Mouse (Mus musculus) intestine, embryonic 15.5 days (tissue): ENCODE results near the gene Elf1. TPM values are rescaled to one million over a fixed set of nuclear protein-coding genes. Genes with fewer than 3 reads are reported as not detected.

ENCODE experiments used
- ATAC-seq: fragments of 200-750 bp; cut with Nextera tagmentation; 2 replicates; pipeline ENCODE4 v1.8.0; 2017; ENCODE audit warnings: moderate TSS enrichment, moderate library complexity
- H3K27ac ChIP-seq: fragments of 300-500 bp; sonication (generic); 2 replicates; pipeline ENCODE4 v1.5.1; 2015; ENCODE audit warnings: mild to moderate bottlenecking, inconsistent platforms
- H3K27me3 ChIP-seq: fragments of 300-500 bp; sonication (generic); replicated peaks from 2 replicates; pipeline ENCODE4 v1.6.1; 2015; ENCODE audit warnings: inconsistent platforms
- H3K36me3 ChIP-seq: fragments of 300-500 bp; sonication (generic); 2 replicates; pipeline ENCODE4 v1.6.1; 2015; ENCODE audit warnings: inconsistent platforms
- H3K4me1 ChIP-seq: fragments of 300-500 bp; sonication (generic); replicated peaks from 2 replicates; pipeline ENCODE4 v1.6.1; 2015; ENCODE audit warnings: inconsistent platforms
- H3K4me2 ChIP-seq: fragments of 300-500 bp; sonication (generic); replicated peaks from 2 replicates; pipeline ENCODE4 v1.6.1; 2015; ENCODE audit warnings: mild to moderate bottlenecking, inconsistent platforms
- H3K4me3 ChIP-seq: fragments of 300-500 bp; sonication (generic); replicated peaks from 2 replicates; pipeline ENCODE4 v1.5.1; 2015; ENCODE audit warnings: inconsistent platforms
- H3K9ac ChIP-seq: fragments of 300-500 bp; sonication (generic); 2 replicates; pipeline ENCODE4 v1.6.1; 2015; ENCODE audit warnings: inconsistent platforms
- H3K9me3 ChIP-seq: fragments of 300-500 bp; sonication (generic); 2 replicates; pipeline ENCODE4 v1.6.1; 2016; ENCODE audit warnings: inconsistent platforms
- WGBS: fragments of 180-500 bp; shearing (Covaris S2); methylation state at CpG from one replicate; pipeline ENCODE4 v1.1.7; 2015; 5-methylcytosine and 5-hydroxymethylcytosine counted together
- polyA plus RNA-seq: library from polyadenylated mRNA; unstranded; fragments of >200 nt; fragmentation: Nextera tagmentation; extraction: Ambion mirVana; gene quantifications from 2 replicates; pipeline ENCODE4 v1.2.1, GENCODE M21; 2015

Gene Elf1
- polyA plus RNA-seq, 1 experiment from 2014 or later: 27.0 TPM

GRCm38 (mm10) chr14:79473384-79473783 lies 7.6 kb upstream of the Elf1 start:
- no peaks in the 10 kb centered on the region for H3K9me3 ChIP-seq
- WGBS: 95% methylated on average over 2 of the region's 2 CpGs
- no peak overlapping the region for H3K4me3 ChIP-seq
- no peaks in the 10 kb centered on the region for H3K4me1 ChIP-seq
- no peak for ATAC-seq
- H3K27me3 ChIP-seq: no peaks in the 10 kb centered on the region
- H3K4me2 ChIP-seq: no peak overlapping the region
- no peak overlapping the region for H3K9ac ChIP-seq
- peaks cover 22% of the 10 kb centered on the region for H3K36me3 ChIP-seq
- H3K27ac ChIP-seq: no peak overlapping the region

GRCm38 (mm10) chr14:79481339-79482151 lies 551 bp downstream of the Elf1 start, which contains the start of gene Wbp4:
Wbp4 (minus strand) TSS chr14:79481520.
- Histone ChIP-seq H3K27ac (peak within 1 kb of the TSS; percentile 100), H3K4me2 (peak within 1 kb of the TSS; percentile 67), H3K27me3 (no peaks in the 10 kb centered on the region), H3K9me3 (no peaks in the 10 kb centered on the region), H3K36me3 (peaks cover 3% of the 10 kb centered on the region; the same call in 1 of the 2 replicates), H3K9ac (peak within 1 kb of the TSS; percentile 97), H3K4me3 (peak within 1 kb of the TSS; percentile 94), H3K4me1 (peaks cover 27% of the 10 kb centered on the region; the same call in 1 of the 2 replicates)
- peak; percentile 86 for ATAC-seq
- under 1% methylated on average over 82 of the region's 86 CpGs for WGBS

GRCm38 (mm10) chr14:79482251-79482661 lies 1.3 kb downstream of the Elf1 start:
- Histone ChIP-seq H3K27ac (peak overlapping the region; percentile 100), H3K36me3 (no peaks in the 10 kb centered on the region), H3K4me1 (peaks cover 34% of the 10 kb centered on the region), H3K9me3 (no peaks in the 10 kb centered on the region), H3K27me3 (no peaks in the 10 kb centered on the region), H3K4me3 (peak overlapping the region; percentile 94), H3K9ac (peak overlapping the region; percentile 97), H3K4me2 (peak overlapping the region; percentile 67)
- ATAC-seq: no peak
- under 1% methylated on average over 11 of the region's 11 CpGs for WGBS

DNA sequence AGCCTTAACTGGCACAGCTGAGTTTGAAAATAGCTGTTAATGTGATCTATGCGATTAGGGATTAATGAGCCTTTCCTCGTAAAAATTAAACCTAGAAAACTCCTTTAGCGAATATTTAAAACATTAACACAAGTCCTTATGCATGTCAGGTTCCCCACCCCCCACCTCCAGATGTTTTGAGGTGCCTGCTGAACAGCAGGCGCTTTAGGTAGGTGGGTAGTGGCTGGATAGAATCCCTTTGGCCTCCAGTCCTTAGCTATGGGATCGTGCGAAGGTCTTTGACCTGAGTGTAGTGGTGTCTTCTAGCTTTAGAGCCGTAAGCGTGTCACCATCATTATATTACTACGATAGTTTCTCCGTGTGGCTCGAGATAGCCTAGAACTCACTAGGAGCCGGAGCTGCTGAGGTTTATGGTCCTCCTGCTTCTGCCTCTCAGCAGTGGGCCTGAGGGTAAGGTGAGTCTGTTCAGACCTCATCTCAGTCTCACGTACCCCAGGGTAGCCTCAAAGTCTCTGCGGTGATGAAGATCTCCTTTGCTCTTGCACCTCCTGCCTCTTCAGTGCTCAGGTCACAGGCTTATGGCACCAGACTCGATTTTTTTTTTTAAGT lies 1.9 kb downstream of the Elf1 start:
- Histone ChIP-seq H3K4me1 (peaks cover 39% of the 10 kb centered on the region), H3K27ac (peak overlapping the region; percentile 100), H3K36me3 (no peaks in the 10 kb centered on the region), H3K4me3 (peak overlapping the region; percentile 94), H3K27me3 (no peaks in the 10 kb centered on the region), H3K4me2 (peak overlapping the region; percentile 67), H3K9me3 (no peaks in the 10 kb centered on the region), H3K9ac (peak overlapping the region; percentile 97)
- 15% methylated on average over 15 of the region's 15 CpGs for WGBS
- ATAC-seq: no peak

DNA sequence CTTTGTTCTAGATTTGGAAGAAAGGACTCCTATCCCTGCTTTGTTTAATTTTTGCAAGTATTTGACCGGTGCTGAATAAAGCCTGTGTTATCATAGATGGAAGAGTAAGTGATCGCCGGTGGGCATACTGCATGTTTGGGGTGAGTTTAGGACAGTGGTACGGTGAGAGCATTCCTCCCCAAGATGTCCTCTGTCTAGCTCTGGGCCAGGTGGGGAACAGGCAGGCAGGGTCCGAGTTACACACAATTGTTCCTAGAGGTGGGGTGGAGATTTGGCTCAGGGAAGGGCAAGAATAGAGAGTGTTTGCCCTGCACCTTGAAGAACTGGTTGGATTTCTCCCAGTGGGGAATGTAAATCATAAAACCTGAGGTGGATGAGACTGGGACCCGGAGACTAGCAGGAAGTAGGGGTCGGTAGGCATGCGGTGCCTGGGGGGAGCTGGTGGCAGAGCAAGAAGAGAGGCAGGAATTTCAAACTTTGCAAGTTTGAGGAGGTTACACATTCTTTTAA lies 2.7 kb downstream of the Elf1 start:
- H3K36me3 ChIP-seq: no peaks in the 10 kb centered on the region
- peak overlapping the region; percentile 94 for H3K4me3 ChIP-seq
- peaks cover 41% of the 10 kb centered on the region for H3K4me1 ChIP-seq
- H3K4me2 ChIP-seq: peak overlapping the region; percentile 67
- no peaks in the 10 kb centered on the region for H3K27me3 ChIP-seq
- H3K27ac ChIP-seq: peak overlapping the region; percentile 100
- peak overlapping the region; percentile 97; the same call in 1 of the 2 replicates for H3K9ac ChIP-seq
- 40% methylated on average over 8 of the region's 8 CpGs for WGBS
- no peak for ATAC-seq
- H3K9me3 ChIP-seq: no peaks in the 10 kb centered on the region

DNA sequence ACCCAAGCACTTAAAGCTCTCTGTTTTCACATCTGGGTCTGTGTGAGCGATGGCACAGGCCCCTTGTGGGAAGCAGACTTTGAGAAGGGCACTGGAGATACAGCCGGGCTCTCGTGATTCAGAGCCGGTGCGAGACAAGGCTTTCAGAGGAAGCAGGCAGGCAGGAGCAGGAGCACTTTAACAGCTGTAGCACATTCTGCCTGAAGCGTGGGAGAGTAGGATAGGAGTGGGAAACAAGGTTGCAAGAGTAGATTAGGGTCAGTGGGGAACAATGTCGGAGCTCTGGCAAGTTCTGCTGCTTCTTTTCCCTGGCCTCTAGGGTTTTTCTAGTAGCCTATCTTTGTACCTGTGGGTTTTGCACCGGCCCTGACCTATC lies 5.6 kb downstream of the Elf1 start:
- Histone ChIP-seq H3K27me3 (no peaks in the 10 kb centered on the region), H3K4me3 (peak overlapping the region; percentile 35), H3K27ac (peak overlapping the region; percentile 73), H3K9me3 (no peaks in the 10 kb centered on the region), H3K4me2 (peak overlapping the region; percentile 69), H3K4me1 (peaks cover 31% of the 10 kb centered on the region), H3K36me3 (no peaks in the 10 kb centered on the region), H3K9ac (peak overlapping the region; percentile 33)
- 20% methylated on average over 8 of the region's 8 CpGs for WGBS
- ATAC-seq: 0 out of 2 replicates have a peak, but pooled peaks have one; percentile 0

- peak overlapping the region; percentile 33 for H3K9ac ChIP-seq
- no peaks in the 10 kb centered on the region for H3K9me3 ChIP-seq
- ATAC-seq: peak; percentile 48
- peak overlapping the region; percentile 73 for H3K27ac ChIP-seq
- 9% methylated on average over 19 of the region's 19 CpGs for WGBS
- H3K4me2 ChIP-seq: peak overlapping the region; percentile 69
- H3K4me1 ChIP-seq: peaks cover 31% of the 10 kb centered on the region
- H3K36me3 ChIP-seq: peaks cover 3% of the 10 kb centered on the region; the same call in 1 of the 2 replicates
- peak overlapping the region; percentile 35 for H3K4me3 ChIP-seq
- H3K27me3 ChIP-seq: no peaks in the 10 kb centered on the region
Observed at GRCm38 (mm10) chr14:79486993-79487731, 6.2 kb downstream of the Elf1 start.

- H3K9ac ChIP-seq: no peak overlapping the region
- WGBS: 54% methylated on average over 9 of the region's 9 CpGs
Observed at GRCm38 (mm10) chr14:79488531-79488930, 7.5 kb downstream of the Elf1 start.

DNA sequence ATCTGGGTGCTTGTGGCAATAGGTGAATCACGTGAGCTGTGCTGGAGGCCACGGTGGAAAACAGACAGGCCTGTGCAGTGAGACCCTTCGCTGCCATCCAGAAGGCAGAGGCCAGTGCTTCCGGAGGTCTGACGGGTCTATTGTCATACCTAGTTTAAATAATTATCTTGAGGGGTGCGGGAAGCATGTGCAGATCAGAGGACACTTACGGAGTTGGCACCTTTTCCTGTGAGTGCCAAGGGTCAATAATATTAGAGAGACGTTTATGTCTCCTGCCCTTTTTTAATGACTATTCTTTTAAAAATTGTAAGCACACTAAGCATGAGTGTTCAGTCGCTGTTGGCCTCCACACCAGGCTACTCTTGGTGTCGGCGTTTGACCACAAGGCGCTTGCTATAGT lies 8.2 kb downstream of the Elf1 start:
- no peaks in the 10 kb centered on the region for H3K9me3 ChIP-seq
- H3K36me3 ChIP-seq: peaks cover 3% of the 10 kb centered on the region; the same call in 1 of the 2 replicates
- H3K4me1 ChIP-seq: peaks cover 20% of the 10 kb centered on the region
- no peak overlapping the region for H3K27ac ChIP-seq
- H3K9ac ChIP-seq: no peak overlapping the region
- no peak for ATAC-seq
- WGBS: 67% methylated on average over 12 of the region's 12 CpGs
- no peaks in the 10 kb centered on the region for H3K27me3 ChIP-seq
- no peak overlapping the region for H3K4me2 ChIP-seq
- no peak overlapping the region for H3K4me3 ChIP-seq

More at GRCm38 (mm10) chr14:79488531-79488930, 7.5 kb downstream of the Elf1 start:
- no peak overlapping the region for H3K27ac ChIP-seq
- peaks cover 23% of the 10 kb centered on the region for H3K4me1 ChIP-seq
- H3K27me3 ChIP-seq: no peaks in the 10 kb centered on the region
- no peak overlapping the region for H3K4me3 ChIP-seq
- H3K4me2 ChIP-seq: no peak overlapping the region
- ATAC-seq: no peak
- no peaks in the 10 kb centered on the region for H3K9me3 ChIP-seq
- H3K36me3 ChIP-seq: peaks cover 3% of the 10 kb centered on the region; the same call in 1 of the 2 replicates

GRCm38 (mm10) chr14:79490246-79490645 lies 9.3 kb downstream of the Elf1 start:
- Histone ChIP-seq H3K36me3 (peaks cover 3% of the 10 kb centered on the region; the same call in 1 of the 2 replicates), H3K4me1 (peaks cover 16% of the 10 kb centered on the region), H3K27ac (no peak overlapping the region), H3K9ac (no peak overlapping the region), H3K4me2 (no peak overlapping the region), H3K9me3 (no peaks in the 10 kb centered on the region), H3K27me3 (no peaks in the 10 kb centered on the region), H3K4me3 (no peak overlapping the region)
- 63% methylated on average over 3 of the region's 3 CpGs for WGBS
- ATAC-seq: no peak

DNA sequence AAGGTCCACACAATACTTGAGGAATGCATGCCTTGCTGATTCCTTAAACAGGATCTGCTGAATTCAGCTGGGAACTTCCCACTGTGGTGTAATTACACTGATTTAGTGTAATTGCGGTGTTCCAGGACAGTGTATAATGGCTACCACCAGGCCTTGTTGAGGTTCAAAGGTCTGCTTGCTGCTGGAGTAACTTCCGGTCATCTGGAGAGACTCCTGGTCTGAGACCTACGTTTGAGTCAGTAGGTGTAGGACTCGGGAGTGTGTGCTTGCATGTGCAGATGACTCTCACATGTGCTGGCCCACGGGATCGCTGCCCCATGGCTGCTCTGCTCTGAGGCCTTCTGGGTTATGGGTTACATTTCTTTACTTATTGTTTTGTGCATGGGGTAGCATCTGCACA lies 13.4 kb downstream of the Elf1 start:
- Histone ChIP-seq H3K4me2 (no peak overlapping the region), H3K9me3 (no peaks in the 10 kb centered on the region), H3K36me3 (peaks cover 3% of the 10 kb centered on the region; the same call in 1 of the 2 replicates), H3K4me3 (no peak overlapping the region), H3K27ac (no peak overlapping the region), H3K4me1 (no peaks in the 10 kb centered on the region), H3K9ac (no peak overlapping the region), H3K27me3 (no peaks in the 10 kb centered on the region)
- peak; percentile 28; the same call in 1 of the 2 replicates for ATAC-seq
- 72% methylated on average over 6 of the region's 6 CpGs for WGBS

DNA sequence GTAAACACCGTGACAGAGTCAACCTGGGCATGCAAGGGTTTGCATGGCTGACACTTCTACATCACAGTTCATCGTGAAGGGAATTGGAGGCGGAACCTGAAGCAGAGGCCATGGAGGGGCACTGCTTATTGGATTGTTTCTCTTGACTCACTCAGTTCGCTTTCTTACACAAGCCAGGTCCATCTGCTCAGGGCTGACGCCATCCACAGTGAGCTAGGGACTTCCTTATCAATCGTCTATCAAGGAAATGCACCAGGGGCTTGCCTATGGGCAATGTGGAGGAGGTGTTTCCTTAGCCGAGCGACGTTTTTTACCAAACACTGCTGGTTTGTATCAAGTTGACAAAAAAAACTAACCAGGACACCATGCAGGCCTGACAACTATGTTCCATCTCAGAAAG lies 18.3 kb downstream of the Elf1 start:
- WGBS: 53% methylated on average over 9 of the region's 9 CpGs
- H3K4me2 ChIP-seq: no peak overlapping the region
- H3K27me3 ChIP-seq: no peaks in the 10 kb centered on the region
- peaks cover 4% of the 10 kb centered on the region; the same call in 1 of the 2 replicates for H3K4me1 ChIP-seq
- no peak overlapping the region for H3K27ac ChIP-seq
- no peaks in the 10 kb centered on the region for H3K36me3 ChIP-seq
- no peak overlapping the region for H3K9ac ChIP-seq
- no peak overlapping the region for H3K4me3 ChIP-seq
- ATAC-seq: no peak
- no peaks in the 10 kb centered on the region for H3K9me3 ChIP-seq
